Mouse (Mus musculus) erythroblast, adult 5-6 weeks (primary cell): Measurements from ENCODE around the gene Nhsl1. TPM values are rescaled to one million over a fixed set of nuclear protein-coding genes. Genes with fewer than 3 reads are reported as not detected.

Source experiments
- ATAC-seq: replicated peaks from 2 replicates; pipeline ENCODE4 v1.8.0; 2016; ENCODE audit warnings: moderate number of reproducible peaks, mild to moderate bottlenecking, moderate TSS enrichment, inconsistent platforms; ENCODE audit not compliant: poor library complexity, low FRiP score, severe bottlenecking
- total RNA-seq, 2 experiments: library from RNA; stranded (forward) in 1 of 2; stranded (reverse) in 1 of 2; fragments of 150-400 nt in 1 of 2; fragments of 200-764, 138-1000 nt in 1 of 2; gene quantifications; 2 replicates each; pipeline versions ENCODE4 v1.2.3 to v1.2.4; 2015 to 2017; ENCODE audit warnings: low replicate concordance in 2 of 2

Gene Nhsl1
- total RNA-seq, 2 experiments from 2014 or later = not detected

- ATAC-seq = no peak
These were observed 22.1 kb downstream of the Nhsl1 start for GRCm38 (mm10) chr10:18340930-18341329.

GRCm38 (mm10) chr10:18341444-18342196, 22.8 kb downstream of the Nhsl1 start:
- ATAC-seq = no peak

- ATAC-seq = no peak
These were observed 28.4 kb downstream of the Nhsl1 start for GRCm38 (mm10) chr10:18347231-18347630.

- ATAC-seq = no peak
These were observed 32.0 kb downstream of the Nhsl1 start for GRCm38 (mm10) chr10:18350781-18351180.

- ATAC-seq = no peak
These were observed 34.2 kb downstream of the Nhsl1 start for GRCm38 (mm10) chr10:18352937-18353336.

- ATAC-seq = no peak
These were observed 35.3 kb downstream of the Nhsl1 start for GRCm38 (mm10) chr10:18354103-18354502.

- no peak for ATAC-seq
These were observed 37.7 kb downstream of the Nhsl1 start for GRCm38 (mm10) chr10:18356461-18356860.

- no peak for ATAC-seq
These were observed 38.4 kb downstream of the Nhsl1 start for GRCm38 (mm10) chr10:18357212-18357611.

GRCm38 (mm10) chr10:18358461-18358860, 39.7 kb downstream of the Nhsl1 start:
- no peak for ATAC-seq

GRCm38 (mm10) chr10:18360175-18360574, 41.4 kb downstream of the Nhsl1 start:
- no peak for ATAC-seq

- ATAC-seq = no peak
These were observed 46.6 kb downstream of the Nhsl1 start for GRCm38 (mm10) chr10:18365432-18365831.

GRCm38 (mm10) chr10:18366697-18367096, 47.9 kb downstream of the Nhsl1 start:
- ATAC-seq = no peak

GRCm38 (mm10) chr10:18368111-18368510, 49.3 kb downstream of the Nhsl1 start:
- ATAC-seq = no peak

- no peak for ATAC-seq
These were observed 51.9 kb downstream of the Nhsl1 start for GRCm38 (mm10) chr10:18370475-18371286.

GRCm38 (mm10) chr10:18371866-18372265, 53.1 kb downstream of the Nhsl1 start:
- no peak for ATAC-seq

- no peak for ATAC-seq
These were observed 56.5 kb downstream of the Nhsl1 start for GRCm38 (mm10) chr10:18375301-18375700.

GRCm38 (mm10) chr10:18384766-18385165, 66.0 kb downstream of the Nhsl1 start:
- ATAC-seq = no peak

GRCm38 (mm10) chr10:18386224-18386623, 67.4 kb downstream of the Nhsl1 start:
- no peak for ATAC-seq

GRCm38 (mm10) chr10:18388784-18389575, 70.2 kb downstream of the Nhsl1 start:
- no peak for ATAC-seq

- no peak for ATAC-seq
These were observed 71.2 kb downstream of the Nhsl1 start for GRCm38 (mm10) chr10:18390004-18390403.
